Mouse (Mus musculus) cerebellum, postnatal 4 days (tissue): ENCODE results near the gene B3gnt2.

ENCODE experiments used
- DNase-seq, 2 experiments: peaks; one replicate each; pipeline ENCODE4 v3.0.0; 2022; ENCODE audit warnings: low spot score in 2 of 2, mixed read lengths in 1 of 2

Gene B3gnt2

GRCm38 (mm10) chr11:22732907-22733306 is 127.9 kb downstream of the B3gnt2 start:
- DNase-seq = no peak

DNA sequence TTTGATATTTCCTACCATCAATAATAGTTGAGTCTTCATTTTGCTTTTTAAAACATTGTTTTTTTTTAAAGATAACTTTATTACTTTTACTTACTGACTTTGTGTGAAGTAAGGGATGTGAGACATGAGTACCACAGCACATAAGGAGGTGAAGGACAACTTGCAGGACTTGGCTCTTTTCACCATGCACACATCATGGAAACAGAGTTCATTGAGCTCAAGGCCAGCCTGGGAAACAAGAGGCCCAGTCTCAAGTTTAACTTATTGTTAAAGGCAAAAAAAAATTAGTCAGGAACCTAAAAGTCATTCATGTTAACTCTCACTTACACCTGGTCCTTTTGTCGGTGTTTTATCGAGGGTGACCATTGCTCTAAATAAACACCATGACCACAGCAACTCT is 137.7 kb downstream of the B3gnt2 start:
- no peak for DNase-seq

DNA sequence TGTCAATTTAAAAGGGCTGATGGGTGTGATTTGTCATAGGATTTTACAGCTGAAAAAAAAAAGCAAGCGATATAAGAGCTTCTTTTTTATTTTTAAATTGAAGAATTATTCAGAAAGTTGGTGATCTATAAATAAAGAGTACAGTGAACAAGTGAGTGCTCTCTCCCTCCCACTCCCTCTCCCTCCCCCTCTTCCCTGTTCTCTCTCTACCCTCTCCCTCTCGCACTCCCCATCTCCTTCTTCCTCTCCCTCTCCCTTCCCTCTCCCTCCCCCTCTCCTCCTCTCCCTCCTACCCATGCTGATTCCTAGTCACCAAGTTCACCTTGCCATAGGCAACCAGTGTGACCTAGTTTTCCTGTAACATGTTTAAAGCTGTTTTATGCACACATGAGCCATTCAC is 140.7 kb downstream of the B3gnt2 start:
- DNase-seq = no peak

- DNase-seq = no peak
Observed at GRCm38 (mm10) chr11:22719570-22719969, 141.2 kb downstream of the B3gnt2 start.

- DNase-seq = no peak
Observed at GRCm38 (mm10) chr11:22718036-22718435, 142.7 kb downstream of the B3gnt2 start.

DNA sequence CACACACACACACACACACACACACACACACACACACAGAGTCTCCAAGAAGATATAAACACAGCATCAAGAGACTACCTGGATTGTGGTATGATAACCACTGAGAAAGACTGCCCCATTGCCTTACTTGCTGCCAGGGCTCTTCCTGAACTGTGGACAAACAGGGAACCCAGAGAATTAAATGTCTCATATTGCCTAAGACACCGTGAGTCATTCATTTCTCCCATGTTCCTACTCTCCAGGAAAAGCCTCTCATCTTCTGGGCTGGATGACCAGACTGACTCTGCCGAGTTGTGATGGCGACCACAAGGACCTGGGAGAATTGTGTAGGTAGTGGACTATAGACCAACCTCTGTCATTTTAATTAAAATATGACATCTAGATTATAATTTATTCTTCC is 149.4 kb downstream of the B3gnt2 start:
- no peak for DNase-seq

DNA sequence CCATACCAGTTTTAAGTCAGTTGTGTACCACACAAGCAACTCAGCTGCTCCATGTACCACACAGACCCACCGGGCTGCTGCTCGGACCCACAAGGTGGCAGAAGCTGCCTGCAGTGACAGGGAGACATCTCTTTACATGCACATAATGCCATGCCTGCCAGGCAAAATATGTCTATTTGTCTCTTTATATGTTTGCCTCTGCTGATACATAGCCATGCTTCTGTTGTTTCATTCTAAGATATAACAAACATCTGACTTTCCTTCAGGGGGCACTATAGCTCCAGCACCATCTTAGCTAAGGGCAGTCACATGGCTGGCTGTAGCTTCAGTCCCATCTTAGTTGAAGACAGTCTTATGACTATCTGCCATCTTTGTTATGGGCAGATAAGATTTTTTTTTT is 150.2 kb downstream of the B3gnt2 start:
- DNase-seq = no peak
